ENCODE assay signal across 9 mouse cellular contexts in genomic region chr9:60548182-60548581, GRCm38 (mm10). TPM values are rescaled to one million over a fixed set of nuclear protein-coding genes. Genes with fewer than 3 reads are reported as not detected.
DNase-seq lines count a peak whose midpoint lies in the region; ATAC-seq and TF ChIP-seq lines count a peak whose summit lies in the region.
"Had no signal": no experiment of that assay in that cellular context is flagged by ENCODE, and none has a peak within 500 bp of the region (broad histone marks: within the 10 kb centered on the region; RNA-seq: fewer than 3 reads in every experiment).

No protein-coding gene starts in this region.

- no peak overlapping the region for H3K4me2 ChIP-seq in forebrain, embryonic 11.5 days (ENCODE audit: low read depth, low read length, severe bottlenecking)
- no peak overlapping the region for H3K4me2 ChIP-seq in forebrain, embryonic 12.5 days
- H3K4me2 ChIP-seq: heart, embryonic 13.5 days had no signal

- TF ChIP-seq CTCF in C2C12 (IDR thresholded peaks at IDR 0.05; ENCODE audit: control insufficient read depth, insufficient read depth, insufficient read length) = peak; percentile 76
- peak; percentile 61 for TF ChIP-seq CTCF in brain, embryonic 14.5 days (IDR thresholded peaks at IDR 0.05; ENCODE audit: borderline replicate concordance, extremely low read depth, insufficient read depth, insufficient read length)
- peak; percentile 84 for TF ChIP-seq CTCF in layer of hippocampus, adult 2 months (conservative IDR thresholded peaks at IDR 0.05)

- H3K27ac ChIP-seq in forebrain, embryonic 11.5 days (ENCODE audit: low read depth, low read length) = no peak overlapping the region
- no peak overlapping the region for H3K27ac ChIP-seq in forebrain, embryonic 12.5 days
- H3K27ac ChIP-seq in layer of hippocampus, adult 2 months = no peak overlapping the region
- H3K27ac ChIP-seq: heart, embryonic 13.5 days had no signal

- H3K36me3 ChIP-seq in forebrain, embryonic 11.5 days (ENCODE audit: control insufficient read depth, insufficient read depth, low read length) = no peaks in the 10 kb centered on the region
- H3K36me3 ChIP-seq in forebrain, embryonic 12.5 days (replicated peaks) = no peaks in the 10 kb centered on the region
- H3K36me3 ChIP-seq in C2C12 (ENCODE audit: control insufficient read depth, insufficient read depth) = no peaks in the 10 kb centered on the region
- H3K36me3 ChIP-seq: heart, embryonic 13.5 days had no signal

- DNase-seq in forebrain, embryonic 11.5 days (ENCODE audit: low spot score) = peak; percentile 65
- peak; percentile 75 for DNase-seq in brain, embryonic 14.5 days (ENCODE audit: low read depth)
- DNase-seq in heart, adult 9 months (ENCODE audit: low spot score in 2 of 2) = peak; percentile 16 to 36
- peak in 1 of 2 experiments; percentile 32 for DNase-seq in layer of hippocampus, adult 2 months (ENCODE audit: low spot score in 2 of 2)
- DNase-seq in ovary, postnatal 14 days (ENCODE audit: low spot score) = peak; percentile 42

- no peaks in the 10 kb centered on the region for H3K27me3 ChIP-seq in forebrain, embryonic 11.5 days (ENCODE audit: control insufficient read depth, insufficient read depth, low read length)
- H3K27me3 ChIP-seq in forebrain, embryonic 12.5 days = no peaks in the 10 kb centered on the region
- H3K27me3 ChIP-seq in C2C12 (ENCODE audit: control insufficient read depth, insufficient read depth, insufficient read length) = peaks cover 6% of the 10 kb centered on the region
- H3K27me3 ChIP-seq: heart, embryonic 13.5 days had no signal

- no peak for TF ChIP-seq POLR2A in brain, embryonic 14.5 days (IDR thresholded peaks at IDR 0.05; ENCODE audit: borderline replicate concordance, extremely low read depth, insufficient read depth, insufficient read length, poor library complexity, severe bottlenecking)

- no peak for ATAC-seq in forebrain, embryonic 11.5 days (replicated peaks; ENCODE audit: low FRiP score)
- no peak for ATAC-seq in forebrain, embryonic 12.5 days (ENCODE audit: low FRiP score)
- no peak for ATAC-seq in monocyte, adult 5-6 weeks (replicated peaks; ENCODE audit: insufficient number of reproducible peaks, low FRiP score, low TSS enrichment, poor library complexity, severe bottlenecking)

- H3K9me3 ChIP-seq in forebrain, embryonic 11.5 days (ENCODE audit: control insufficient read depth, low read length) = no peaks in the 10 kb centered on the region
- H3K9me3 ChIP-seq in forebrain, embryonic 12.5 days = no peaks in the 10 kb centered on the region
- H3K9me3 ChIP-seq: heart, embryonic 13.5 days had no signal

- no peaks in the 10 kb centered on the region for H3K4me1 ChIP-seq in forebrain, embryonic 11.5 days (replicated peaks; ENCODE audit: control insufficient read depth, insufficient read depth, low read length)
- no peaks in the 10 kb centered on the region for H3K4me1 ChIP-seq in forebrain, embryonic 12.5 days

- H3K79me2 ChIP-seq in C2C12 (ENCODE audit: control insufficient read depth, insufficient read depth) = no peaks in the 10 kb centered on the region

- H3ac ChIP-seq in C2C12 (ENCODE audit: control insufficient read depth, insufficient read length, low read depth) = no peak overlapping the region

- H3K79me3 ChIP-seq in C2C12 (ENCODE audit: low read depth) = no peaks in the 10 kb centered on the region

- WGBS in forebrain, embryonic 11.5 days = 32% methylated on average over 4 of the region's 4 CpGs
- WGBS in forebrain, embryonic 12.5 days = 23% methylated on average over 4 of the region's 4 CpGs

- no peak overlapping the region for H3K4me3 ChIP-seq in forebrain, embryonic 11.5 days (ENCODE audit: low read depth, low read length)
- no peak overlapping the region for H3K4me3 ChIP-seq in forebrain, embryonic 12.5 days (replicated peaks)
- H3K4me3 ChIP-seq in C2C12 (ENCODE audit: insufficient read depth, poor library complexity, severe bottlenecking) = no peak overlapping the region
- H3K4me3 ChIP-seq in layer of hippocampus, adult 2 months = no peak overlapping the region
- H3K4me3 ChIP-seq: heart, embryonic 13.5 days had no signal

- H3K9ac ChIP-seq in forebrain, embryonic 11.5 days (ENCODE audit: low read length) = no peak overlapping the region
- H3K9ac ChIP-seq in forebrain, embryonic 12.5 days = no peak overlapping the region
- H3K9ac ChIP-seq: heart, embryonic 13.5 days had no signal

TF ChIP-seq in C2C12, 6 proteins besides CTCF, POLR2A, EP300 and RAD21:
- no peak for TF ChIP-seq MYOD1 (IDR thresholded peaks at IDR 0.05; ENCODE audit: control insufficient read depth, insufficient read length, low read depth)

RNA-seq across cellular contexts. Expression of gene Thsd4, which starts 26.3 kb away (rescaled TPM):
- 4.2 and 4.6 TPM in 2 replicates for polyA plus RNA-seq in forebrain, embryonic 11.5 days (2014; fragmentation: Nextera tagmentation; extraction: Ambion mirVana)
- polyA plus RNA-seq in forebrain, embryonic 12.5 days (2016; fragmentation: Nextera tagmentation; extraction: Ambion mirVana) = 9.4 and 11.2 TPM in 2 replicates
- polyA plus RNA-seq in C2C12 (2012; fragmentation: generic; extraction: Trizol) = 1.3 TPM
- polyA plus RNA-seq in brain, embryonic 14.5 days (2012; rRNA removed) = 5.3 and 7.9 TPM in 2 replicates
- 10 to 100 TPM; 18.9 to 20.9 TPM for total RNA-seq in layer of hippocampus, adult 2 months (2021)
- total RNA-seq in monocyte, adult 5-6 weeks (2017) = 0.21 TPM in 1 of 3 replicates, not detected in the others
